Comparison of ENCODE assay signal across 19 mouse cellular contexts in the genomic region with DNA sequence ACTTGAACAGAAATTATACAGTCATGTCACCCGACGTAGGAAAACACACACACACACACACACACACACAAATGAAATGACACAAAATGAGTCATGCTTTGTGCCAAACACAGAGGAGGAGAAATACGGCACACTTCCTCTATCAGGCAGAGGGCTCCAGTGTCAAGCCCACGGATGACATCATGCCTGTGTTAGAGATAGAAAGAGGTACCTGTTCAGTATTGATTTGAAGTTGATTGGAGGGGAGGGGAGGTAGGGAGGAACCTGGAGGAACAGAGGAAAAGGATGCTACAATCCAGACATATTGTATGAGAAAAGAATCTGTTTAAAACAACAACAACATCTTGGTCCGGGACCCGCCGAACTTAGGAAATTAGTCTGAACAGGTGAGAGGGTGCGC.
"Had no signal": no experiment of that assay in that cellular context is flagged by ENCODE, and none has a peak within 500 bp of the region (broad histone marks: within the 10 kb centered on the region; RNA-seq: fewer than 3 reads in every experiment).

No protein-coding gene starts in this region.

- H3K27ac ChIP-seq: lung, embryonic 15.5 days; macrophage; midbrain, embryonic 13.5 days; midbrain, embryonic 15.5 days; neural tube, embryonic 13.5 days; neural tube, embryonic 15.5 days; stomach, embryonic 15.5 days; stomach, postnatal 0 days had no signal

- H3K4me3 ChIP-seq: lung, embryonic 15.5 days; megakaryocyte, embryonic 14.5 days; midbrain, embryonic 13.5 days; midbrain, embryonic 15.5 days; neural tube, embryonic 13.5 days; neural tube, embryonic 15.5 days; stomach, embryonic 15.5 days had no signal

- DNase-seq: liver, postnatal 0 days; lung, adult 2 months; lung, postnatal 14 days; lung, postnatal 36 days; right cerebral cortex, postnatal 14 days; thymus, adult 2 months; thymus, postnatal 25 days; thymus, postnatal 4 days had no signal

- H3K27me3 ChIP-seq: lung, embryonic 15.5 days; megakaryocyte, embryonic 14.5 days; midbrain, embryonic 13.5 days; midbrain, embryonic 15.5 days; neural tube, embryonic 13.5 days; neural tube, embryonic 15.5 days; stomach, embryonic 15.5 days had no signal

- H3K36me3 ChIP-seq: lung, embryonic 15.5 days; midbrain, embryonic 13.5 days; midbrain, embryonic 15.5 days; neural tube, embryonic 13.5 days; neural tube, embryonic 15.5 days; stomach, embryonic 15.5 days had no signal

- H3K4me2 ChIP-seq: lung, embryonic 15.5 days; midbrain, embryonic 11.5 days; midbrain, embryonic 13.5 days; midbrain, embryonic 15.5 days; neural tube, embryonic 13.5 days; neural tube, embryonic 15.5 days; stomach, embryonic 15.5 days had no signal

- H3K9ac ChIP-seq: liver, postnatal 0 days; lung, embryonic 15.5 days; midbrain, embryonic 13.5 days; midbrain, embryonic 15.5 days; neural tube, embryonic 13.5 days; neural tube, embryonic 15.5 days; stomach, embryonic 15.5 days had no signal

- H3K4me1 ChIP-seq: lung, embryonic 15.5 days; megakaryocyte, embryonic 14.5 days; midbrain, embryonic 13.5 days; midbrain, embryonic 15.5 days; neural tube, embryonic 13.5 days; neural tube, embryonic 15.5 days; stomach, embryonic 15.5 days had no signal

- H3K9me3 ChIP-seq: lung, embryonic 15.5 days; midbrain, embryonic 13.5 days; midbrain, embryonic 15.5 days; neural tube, embryonic 13.5 days; neural tube, embryonic 15.5 days; stomach, embryonic 15.5 days had no signal

- ATAC-seq: liver, postnatal 0 days; lung, postnatal 0 days; midbrain, embryonic 13.5 days; midbrain, embryonic 15.5 days had no signal
